Mouse (Mus musculus) heart, adult 8-10 months (tissue): ENCODE data around the gene Vmn1r214. TPM values are rescaled to one million over a fixed set of nuclear protein-coding genes. Genes with fewer than 3 reads are reported as not detected.

Source experiments
- DNase-seq: peaks from one replicate; pipeline ENCODE4 v3.0.0; 2022; ENCODE audit warnings: low spot score
- total RNA-seq, 4 experiments: library from RNA; stranded (reverse); gene quantifications; 2 replicates each; pipeline ENCODE4 v1.2.4; 2022

The Vmn1r214 gene
- not detected for total RNA-seq

DNA sequence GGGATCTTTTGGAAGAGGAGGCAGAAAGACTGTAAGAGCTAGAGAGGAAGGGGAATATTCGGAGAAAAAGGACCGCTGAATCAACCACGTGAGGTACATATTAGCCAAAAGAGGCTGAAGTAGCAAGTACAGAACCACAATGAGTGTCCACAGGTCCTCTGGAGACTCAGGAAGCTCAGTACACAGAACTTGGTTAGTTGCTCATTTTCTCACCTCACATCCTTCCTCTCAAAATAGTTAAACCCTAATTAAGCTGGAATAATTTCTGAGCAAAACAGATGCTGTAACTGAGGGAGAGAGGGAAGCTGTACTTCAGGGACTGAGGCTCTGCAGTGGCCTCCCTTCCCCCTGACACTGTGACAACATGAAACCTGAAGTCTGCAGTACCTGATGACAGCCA, at the start of gene Vmn1r214:
Vmn1r214 (plus strand) TSS at position 301 of the 400 bp plus-strand sequence.
- no peak for DNase-seq

DNA sequence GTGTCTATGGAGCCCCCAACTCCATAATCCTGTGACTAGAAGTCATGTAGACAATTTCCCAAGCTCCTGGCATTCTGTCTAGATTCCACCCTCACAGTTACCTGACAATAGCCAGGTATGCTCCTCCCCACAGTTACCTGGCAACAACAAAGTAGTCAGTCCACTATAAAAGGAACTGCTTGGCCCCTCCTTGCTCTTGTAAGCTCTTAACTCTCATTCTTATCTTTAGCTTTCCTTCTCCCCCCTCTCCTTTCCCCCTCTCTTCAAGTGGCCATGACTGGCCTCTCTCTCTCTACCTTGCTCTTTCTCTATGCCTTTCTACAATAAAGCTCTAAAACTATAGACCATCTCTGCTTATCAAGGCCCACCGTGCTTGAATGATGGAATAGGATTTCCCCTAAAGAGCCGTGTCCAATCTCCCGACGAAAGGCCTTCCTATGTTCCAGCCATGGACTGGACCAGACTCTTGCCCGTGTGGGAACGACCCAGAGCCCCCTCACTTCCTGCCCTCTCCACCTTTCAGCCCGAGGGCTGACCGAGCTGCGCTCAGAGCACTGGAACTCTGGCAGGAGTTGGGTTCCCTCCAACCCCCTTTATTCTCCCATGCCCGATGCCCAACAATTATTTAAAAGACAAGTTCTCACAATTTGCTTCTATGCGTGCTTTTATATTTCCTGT, 39.9 kb upstream of the Vmn1r214 start:
- DNase-seq: no peak

DNA sequence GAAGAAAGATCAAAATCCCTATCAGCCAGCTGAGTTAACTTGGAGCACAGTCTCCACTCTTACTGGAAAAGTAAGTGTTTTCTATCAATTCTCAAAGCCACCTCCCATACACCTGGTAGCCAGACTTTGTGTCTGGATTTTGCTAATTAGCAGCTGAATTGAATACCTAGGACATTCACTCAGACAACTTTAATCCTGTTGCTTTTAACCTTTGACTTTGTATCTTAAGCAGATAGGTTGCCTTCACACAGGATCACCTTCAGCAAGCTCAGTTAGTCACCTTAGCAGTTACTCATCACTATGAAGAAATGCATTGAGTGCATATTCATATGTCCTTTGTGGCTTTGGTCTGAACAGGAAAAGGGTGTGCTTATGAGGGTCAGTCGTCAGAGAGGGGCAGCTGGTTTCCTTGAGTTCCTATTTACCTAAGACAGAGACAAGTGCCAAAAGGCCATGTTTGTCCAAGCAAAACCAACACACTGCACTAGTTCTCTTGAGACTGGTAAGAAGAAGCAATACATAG, 38.0 kb upstream of the Vmn1r214 start:
- no peak for DNase-seq

DNA sequence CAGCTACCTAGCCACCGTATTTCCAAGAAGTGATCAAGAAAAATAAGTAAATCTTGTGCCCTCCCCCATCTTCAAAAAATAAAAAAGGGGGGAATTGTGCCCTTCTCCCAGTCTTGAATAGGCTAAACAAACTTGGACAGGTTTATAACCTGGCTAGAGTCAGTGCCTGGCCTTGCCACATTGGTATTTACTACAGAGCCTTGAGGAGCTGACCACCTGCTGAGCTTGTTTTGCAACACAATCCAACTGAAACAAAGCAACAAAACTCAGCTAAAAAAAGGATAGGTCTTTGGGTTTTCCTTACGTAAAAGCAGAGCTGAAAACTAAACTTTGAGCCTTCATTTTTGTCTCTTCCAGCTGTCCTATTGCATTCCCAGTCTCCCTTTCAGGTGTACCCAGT, 37.5 kb upstream of the Vmn1r214 start:
- DNase-seq: no peak

DNA sequence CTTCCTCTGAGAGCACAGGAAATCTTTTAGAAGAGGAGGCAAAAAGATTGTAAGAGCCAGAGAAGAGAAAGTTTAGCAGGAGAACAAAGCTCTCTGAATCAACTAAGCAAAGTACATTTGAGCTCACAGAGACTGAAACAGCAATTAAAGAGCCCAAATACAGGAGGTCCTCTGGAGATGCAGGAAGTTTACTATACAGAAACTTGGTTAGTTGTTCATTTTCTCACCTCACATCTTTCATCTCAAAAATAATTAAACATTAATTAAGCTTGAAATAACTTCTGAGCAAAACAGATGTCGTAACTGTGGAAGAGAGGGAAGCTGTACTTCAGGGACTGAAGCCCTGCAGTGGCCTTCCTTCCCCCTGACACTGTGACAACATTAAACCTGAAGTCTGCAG, 22.9 kb upstream of the Vmn1r214 start, which contains the start of gene Vmn1r213:
Vmn1r213 (plus strand) TSS at position 301 of the 400 bp plus-strand sequence.
- no peak for DNase-seq

DNA sequence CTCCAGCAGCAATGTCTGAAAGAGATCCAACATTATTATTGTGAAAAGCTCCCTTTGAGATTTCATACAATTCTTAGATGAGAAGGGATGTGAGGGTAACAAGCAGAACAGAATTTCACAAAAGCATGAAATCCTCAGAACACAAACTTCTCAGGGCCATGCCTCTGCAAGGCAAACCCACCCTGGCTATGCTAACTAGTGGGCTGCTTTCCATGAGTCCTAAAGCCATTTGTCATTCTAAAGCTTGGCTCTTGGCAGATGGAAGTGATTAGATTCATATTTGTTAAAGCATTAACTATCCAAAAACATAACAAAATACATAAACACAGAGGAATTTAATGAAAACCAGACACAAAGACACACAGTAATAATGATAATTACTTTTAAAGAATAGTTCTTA, 12.1 kb upstream of the Vmn1r214 start:
- DNase-seq: no peak

DNA sequence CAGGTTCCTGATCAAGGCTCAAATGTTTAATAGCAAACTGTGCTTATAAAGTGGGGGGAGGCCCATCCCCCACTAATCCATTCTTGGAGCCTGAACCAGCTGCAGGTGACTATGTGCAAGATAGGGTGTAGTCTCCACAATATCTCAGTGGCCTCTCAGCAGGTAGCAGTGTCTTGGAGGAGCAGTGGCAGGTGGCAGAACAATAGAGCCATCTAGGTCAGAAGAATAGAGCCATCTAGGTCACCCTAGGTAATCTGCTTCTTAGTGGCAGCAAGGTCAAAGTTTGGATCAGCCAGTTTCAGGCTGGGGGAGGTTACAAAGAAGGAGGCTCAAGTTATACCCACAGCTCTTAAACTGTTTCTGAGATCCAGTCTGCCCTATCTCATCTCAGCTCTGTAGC, 5.4 kb upstream of the Vmn1r214 start:
- DNase-seq: no peak

DNA sequence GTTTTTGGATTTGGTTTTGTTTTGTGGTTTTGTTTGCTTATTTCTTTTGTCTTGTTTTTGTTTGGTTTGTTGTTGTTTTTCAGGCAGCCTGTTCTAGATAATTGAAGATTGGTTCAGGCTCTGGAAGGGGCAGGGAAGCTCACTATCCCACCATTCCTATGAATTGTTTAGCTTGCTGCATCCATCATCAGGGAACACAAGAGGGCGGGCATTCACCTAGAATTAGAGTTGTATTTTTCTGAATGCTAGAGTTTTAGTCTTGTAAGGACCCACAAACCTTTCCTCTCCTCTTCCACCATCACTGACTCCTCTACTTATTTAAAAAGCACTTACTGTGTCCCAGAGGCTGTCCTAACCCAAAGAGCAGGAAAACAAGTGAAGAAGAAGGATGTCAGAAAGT, 27.6 kb downstream of the Vmn1r214 start:
- no peak for DNase-seq

DNA sequence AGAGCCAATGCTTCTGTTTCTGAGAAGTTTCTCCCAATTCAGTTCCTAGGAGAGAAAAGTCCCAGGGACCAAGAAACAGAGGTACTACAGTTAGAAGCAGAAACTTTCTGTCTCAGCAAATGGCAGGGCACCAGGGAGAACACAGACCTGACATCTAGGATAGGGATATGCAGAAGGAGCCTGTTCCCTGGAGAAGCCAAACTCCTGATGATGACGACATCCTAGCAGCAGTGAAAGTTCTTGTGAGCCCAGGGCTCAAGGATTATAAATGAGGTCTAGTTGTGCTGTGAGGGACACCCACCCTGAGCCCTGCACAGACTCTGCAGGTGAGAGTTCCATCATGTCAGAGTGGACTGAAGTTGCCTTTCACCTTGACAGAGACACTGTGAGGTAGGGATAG, 37.5 kb downstream of the Vmn1r214 start, which contains the start of gene Vmn1r215:
Vmn1r215 (plus strand) TSS at position 301 of the 400 bp plus-strand sequence.
- no peak for DNase-seq

DNA sequence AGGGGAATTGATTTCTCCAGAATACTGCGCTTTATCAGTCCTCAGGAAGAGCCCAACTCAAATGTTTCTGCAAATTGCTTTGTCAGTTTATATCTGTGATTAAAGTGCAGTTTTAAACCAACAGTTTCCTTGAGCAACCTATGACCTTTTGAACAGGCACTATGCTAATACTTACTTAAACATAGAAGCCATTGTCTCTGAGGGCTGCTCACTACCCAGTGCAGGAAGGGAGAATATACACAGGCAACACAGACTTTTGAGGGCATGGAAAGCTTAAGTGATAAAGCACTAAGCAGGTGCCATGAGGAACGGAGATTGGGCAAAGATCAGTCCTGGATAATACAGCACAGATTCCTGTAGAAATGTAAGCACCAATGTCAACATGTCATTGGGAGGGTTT, 39.1 kb downstream of the Vmn1r214 start:
- DNase-seq: no peak

Other genes starting within 250 kb of the Vmn1r214 start
- gene Vmn1r209, start 220.7 kb upstream of the Vmn1r214 start, total RNA-seq: not detected
- not detected for gene Vmn1r210, start 199.1 kb upstream of the Vmn1r214 start, total RNA-seq
- gene Vmn1r211, start 172.9 kb upstream of the Vmn1r214 start, total RNA-seq: not detected
- not detected for gene Vmn1r212, start 146.2 kb upstream of the Vmn1r214 start, total RNA-seq
- gene Vmn1r213, start 22.8 kb upstream of the Vmn1r214 start, total RNA-seq: not detected
- gene Vmn1r215, start 37.6 kb downstream of the Vmn1r214 start, total RNA-seq: not detected
- not detected for gene Vmn1r217, start 87.8 kb downstream of the Vmn1r214 start, total RNA-seq
- not detected for gene Vmn1r218, start 102.7 kb downstream of the Vmn1r214 start, total RNA-seq
- gene Vmn1r219, start 128.9 kb downstream of the Vmn1r214 start, total RNA-seq: not detected
- not detected for gene Vmn1r220, start 157.6 kb downstream of the Vmn1r214 start, total RNA-seq
- not detected for gene Vmn1r221, start 183.7 kb downstream of the Vmn1r214 start, total RNA-seq
- gene Vmn1r222, start 205.5 kb downstream of the Vmn1r214 start, total RNA-seq: not detected
- not detected for gene Vmn1r223, start 216.7 kb downstream of the Vmn1r214 start, total RNA-seq